Mouse (Mus musculus) layer of hippocampus, postnatal 14 days (tissue): ENCODE data around the gene Gria3. TPM values are rescaled to one million over a fixed set of nuclear protein-coding genes. Genes with fewer than 3 reads are reported as not detected.

Experiments used
- DNase-seq, 2 experiments: peaks; one replicate each; pipeline ENCODE4 v3.0.0; 2021 to 2022; ENCODE audit warnings: low spot score in 2 of 2, mixed read lengths in 1 of 2
- microRNA-seq, 2 experiments: library from miRNA; unstranded; fragments of <30 nt; microRNA quantifications; one replicate each; pipeline ENCODE4 v1.2.0; 2021
- total RNA-seq, 2 experiments: library from RNA; stranded (reverse); gene quantifications; 2 replicates each; pipeline ENCODE4 v1.2.3; 2021

Gene Gria3
- total RNA-seq, 2 experiments from 2014 or later, result 115 to 138 TPM

GRCm38 (mm10) chrX:41562296-41563060, 161.8 kb downstream of the Gria3 start:
- no peak for DNase-seq

DNA sequence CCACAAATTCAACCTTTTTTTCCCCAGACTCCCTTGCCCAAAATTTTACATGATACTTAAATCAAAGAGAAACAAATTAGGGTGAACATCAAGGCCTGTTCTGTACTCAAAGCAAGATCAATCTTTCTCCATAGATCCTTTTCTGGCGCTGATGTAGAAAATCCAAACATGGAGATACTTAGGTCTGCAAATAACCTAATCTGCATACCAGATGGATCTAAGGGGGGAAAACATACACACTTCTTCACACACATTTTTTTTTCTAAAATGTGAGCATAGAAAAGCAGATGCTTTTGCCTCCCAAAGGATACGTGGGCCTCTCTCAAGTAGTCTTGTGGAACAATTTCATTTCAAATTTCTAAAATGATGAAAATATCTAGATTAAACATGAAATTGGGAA, 164.2 kb downstream of the Gria3 start:
- peak in 1 of 2 experiments; percentile 14 for DNase-seq

- no peak for DNase-seq
Measured at GRCm38 (mm10) chrX:41573079-41573478, 172.4 kb downstream of the Gria3 start.

DNA sequence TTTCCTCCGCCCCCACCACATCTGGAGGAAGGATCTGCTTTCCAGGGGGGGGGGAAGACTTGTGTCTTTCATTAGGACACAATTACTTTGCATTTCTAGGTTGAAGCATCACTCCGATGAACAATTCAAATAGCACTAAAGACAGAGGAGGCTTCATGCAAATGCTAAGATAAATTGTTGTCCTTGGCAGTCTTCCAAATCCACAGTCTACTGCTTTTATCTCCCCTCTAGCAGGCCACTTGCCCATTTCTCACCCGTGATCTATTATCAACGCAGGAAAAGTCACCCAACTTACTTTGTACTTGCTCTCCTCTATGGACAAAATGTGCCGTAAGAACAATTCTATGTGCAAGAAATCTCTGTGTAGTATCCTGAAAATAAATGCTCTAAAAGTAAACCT, 178.1 kb downstream of the Gria3 start:
- DNase-seq, result no peak

DNA sequence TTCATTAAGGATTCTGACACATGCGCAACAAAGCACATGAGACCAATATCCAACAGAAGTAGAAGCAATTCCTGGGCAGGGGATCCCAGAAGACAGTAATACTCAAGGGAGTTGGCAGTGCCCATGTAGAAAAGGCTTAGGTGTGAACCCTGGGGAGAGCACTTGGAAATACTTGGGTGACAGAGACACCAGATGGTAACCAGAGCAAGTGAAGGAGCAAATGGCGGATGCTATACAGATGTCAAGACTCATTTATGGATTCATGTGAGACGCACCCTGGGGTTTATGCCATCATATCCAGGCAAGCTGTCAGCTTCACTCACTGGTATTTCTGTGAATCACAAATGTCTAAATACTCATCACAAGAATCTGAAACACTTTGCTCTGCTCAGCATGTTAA, 187.0 kb downstream of the Gria3 start:
- no peak for DNase-seq

DNA sequence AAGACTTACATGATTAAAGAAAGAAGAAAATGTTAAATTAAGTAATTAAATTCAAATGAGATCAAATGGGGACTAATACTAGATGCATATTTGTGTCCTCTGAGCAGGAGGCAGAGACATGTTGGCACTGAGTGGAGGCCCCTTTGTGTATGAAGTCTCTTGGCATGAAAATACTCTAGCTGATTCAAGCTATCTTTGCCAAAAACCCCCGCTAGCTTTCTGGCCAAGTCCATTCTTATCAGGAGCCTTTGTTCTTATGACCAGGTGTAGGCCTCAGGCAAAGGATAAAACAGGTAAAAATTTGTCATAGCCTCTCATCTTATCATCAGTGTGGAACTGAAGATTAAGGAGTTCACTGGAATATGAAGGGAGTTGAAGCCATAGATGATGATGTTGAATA, 206.5 kb downstream of the Gria3 start:
- no peak for DNase-seq

- peak in 1 of 2 experiments; percentile 29 for DNase-seq
Measured at GRCm38 (mm10) chrX:41614920-41615319, 214.3 kb downstream of the Gria3 start.

DNA sequence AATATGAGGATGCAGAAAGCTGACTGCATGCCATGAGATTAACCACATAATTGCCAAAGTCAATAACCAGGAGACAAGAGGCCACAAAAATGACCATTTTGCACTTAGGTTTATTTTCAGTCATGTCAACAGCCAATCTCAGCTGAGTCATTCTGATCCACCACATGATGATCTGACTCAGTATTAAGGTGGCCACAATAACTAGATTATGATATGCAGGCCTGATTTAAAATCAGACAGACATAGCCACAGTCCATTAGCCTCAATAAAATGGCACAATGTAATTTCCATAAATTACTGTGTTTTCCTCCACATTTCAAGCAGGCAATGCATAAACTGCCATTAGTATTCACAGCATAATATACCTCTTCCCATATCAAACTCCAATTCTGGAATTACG, 216.3 kb downstream of the Gria3 start:
- DNase-seq, result no peak

- no peak for DNase-seq
Measured at GRCm38 (mm10) chrX:41618396-41618795, 217.7 kb downstream of the Gria3 start.

DNA sequence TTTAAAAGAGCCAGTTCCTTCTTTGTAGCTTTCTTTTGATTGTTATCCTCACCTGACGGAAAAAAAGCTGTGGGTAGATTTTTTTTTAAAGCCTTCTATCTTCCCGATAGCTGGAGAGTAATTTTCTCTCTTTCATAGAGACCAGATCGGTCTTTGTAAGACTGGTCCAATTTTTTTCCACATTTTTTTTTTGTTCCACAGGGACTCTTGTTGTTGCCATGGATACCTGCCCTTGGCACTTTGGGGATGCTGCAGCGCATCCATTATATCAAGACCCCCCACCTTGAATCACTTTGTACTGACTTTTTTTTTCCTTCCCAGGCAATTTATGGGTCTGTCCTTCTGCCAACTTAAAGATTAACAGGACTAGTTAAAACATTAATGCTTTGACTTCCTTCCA, 232.9 kb downstream of the Gria3 start:
- no peak for DNase-seq

DNA sequence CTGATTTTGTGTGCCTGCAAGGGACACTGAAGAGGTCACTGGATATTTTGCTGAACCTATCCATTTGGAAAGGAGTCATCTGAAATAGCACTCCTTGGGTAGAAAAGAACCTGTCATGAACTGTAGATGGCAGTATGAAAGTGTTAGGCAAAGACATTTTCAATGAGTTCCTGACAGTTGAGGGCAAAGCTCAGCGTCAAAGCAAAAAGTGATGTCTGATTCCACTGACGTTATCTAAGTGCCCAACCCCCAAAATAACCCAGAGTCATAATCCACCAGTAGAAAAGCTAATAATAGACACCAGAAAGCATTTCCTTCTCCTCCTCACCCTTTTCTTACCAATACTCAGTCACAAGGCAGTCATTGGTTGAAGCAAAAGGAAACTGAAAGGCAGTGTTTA, 244.3 kb downstream of the Gria3 start:
- no peak for DNase-seq

DNA sequence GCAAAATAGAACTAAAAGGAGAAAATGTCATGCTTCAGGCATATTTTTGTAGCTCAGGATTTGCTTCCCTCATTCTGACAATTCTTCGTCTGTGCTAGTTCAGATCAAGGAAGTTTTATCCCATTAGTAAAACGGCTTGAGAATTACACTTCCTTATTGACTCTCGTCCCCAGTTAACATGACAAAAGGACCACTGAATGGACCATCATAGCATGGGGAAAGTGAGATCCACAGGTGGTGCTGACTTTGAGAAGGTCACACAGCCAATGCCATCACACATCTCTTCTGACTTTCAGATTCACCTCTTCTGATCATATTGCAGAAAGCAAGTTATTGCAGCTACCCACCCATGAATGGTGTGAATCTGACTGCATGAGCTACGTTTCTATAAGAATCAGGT, 257.1 kb downstream of the Gria3 start:
- no peak for DNase-seq

GRCm38 (mm10) chrX:41688869-41689268, 288.2 kb downstream of the Gria3 start:
- DNase-seq, result no peak

DNA sequence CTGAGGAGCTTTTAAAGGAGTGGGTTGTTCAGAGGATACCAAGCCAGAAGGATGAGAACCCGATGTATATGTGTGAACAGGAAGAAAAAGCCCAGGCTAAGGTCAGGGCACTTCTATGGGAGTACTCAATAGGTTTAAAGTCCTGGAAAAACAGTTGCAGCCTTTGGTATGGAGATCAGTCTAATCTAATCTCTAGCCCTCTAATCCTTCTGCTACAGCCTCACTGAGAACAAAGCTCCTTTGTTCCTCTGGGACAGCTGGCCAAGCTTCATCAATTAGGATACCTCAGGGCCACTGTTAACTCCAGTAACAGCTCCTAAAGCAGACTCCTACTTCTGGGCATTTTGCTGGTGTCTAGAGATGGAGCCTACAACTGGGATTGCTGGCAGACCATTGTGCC, 291.4 kb downstream of the Gria3 start:
- no peak for DNase-seq

Small RNA genes lying within 50 kb of the gene (microRNA-seq; reads per million reads assigned to microRNA genes)
- gene Gm22413, result 0 reads per million in 2 experiments
